Mouse (Mus musculus) liver, embryonic 13.5 days (tissue): Measurements from ENCODE around the gene Arpc3. TPM values are rescaled to one million over a fixed set of nuclear protein-coding genes. Genes with fewer than 3 reads are reported as not detected.

Experiments used
- ATAC-seq: fragments of 200-750 bp; cut with Nextera tagmentation; 2 replicates; pipeline ENCODE4 v1.8.0; 2017; ENCODE audit warnings: low read depth, mild to moderate bottlenecking, moderate number of reproducible peaks, moderate library complexity
- DNase-seq: peaks from one replicate; pipeline ENCODE4 v3.0.0; 2022
- H3K27ac ChIP-seq: fragments of 300-500 bp; sonication (generic); 2 replicates; pipeline ENCODE4 v1.5.1; 2015; ENCODE audit warnings: moderate library complexity, mild to moderate bottlenecking, inconsistent platforms
- H3K27me3 ChIP-seq: fragments of 300-500 bp; sonication (generic); 2 replicates; pipeline ENCODE4 v1.6.1; 2015; ENCODE audit warnings: mild to moderate bottlenecking, inconsistent platforms
- H3K36me3 ChIP-seq: fragments of 300-500 bp; sonication (generic); 2 replicates; pipeline ENCODE4 v1.6.1; 2015; ENCODE audit warnings: mild to moderate bottlenecking, inconsistent platforms
- H3K4me1 ChIP-seq: fragments of 300-500 bp; sonication (generic); replicated peaks from 2 replicates; pipeline ENCODE4 v1.6.1; 2015; ENCODE audit warnings: inconsistent platforms
- H3K4me2 ChIP-seq: fragments of 300-500 bp; sonication (generic); 2 replicates; pipeline ENCODE4 v1.6.1; 2015; ENCODE audit warnings: inconsistent platforms, mild to moderate bottlenecking, moderate library complexity
- H3K4me3 ChIP-seq: fragments of 300-500 bp; sonication (generic); replicated peaks from 2 replicates; pipeline ENCODE4 v1.5.1; 2015; ENCODE audit warnings: mild to moderate bottlenecking, inconsistent platforms
- H3K9ac ChIP-seq: fragments of 300-500 bp; sonication (generic); 2 replicates; pipeline ENCODE4 v1.6.1; 2015; ENCODE audit warnings: mild to moderate bottlenecking, inconsistent platforms
- H3K9me3 ChIP-seq: fragments of 300-500 bp; sonication (generic); replicated peaks from 2 replicates; pipeline ENCODE4 v1.6.1; 2016; ENCODE audit warnings: inconsistent platforms
- WGBS: fragments of 180-500 bp; shearing (Covaris S2); methylation state at CpG from one replicate; pipeline ENCODE4 v1.1.7; 2015; ENCODE audit not compliant: insufficient replicate concordance; 5-methylcytosine and 5-hydroxymethylcytosine counted together
- polyA plus RNA-seq: library from polyadenylated mRNA; unstranded; fragments of >200 nt; fragmentation: Nextera tagmentation; extraction: Ambion mirVana; gene quantifications from 2 replicates; pipeline ENCODE4 v1.2.1, GENCODE M21; 2015

Arpc3 gene
- polyA plus RNA-seq, 1 experiment from 2014 or later = 103 TPM

- DNase-seq = no peak
- Histone ChIP-seq H3K4me2 (no peak overlapping the region), H3K9ac (no peak overlapping the region), H3K36me3 (peaks cover 65% of the 10 kb centered on the region), H3K4me3 (no peak overlapping the region), H3K4me1 (peaks cover 13% of the 10 kb centered on the region), H3K9me3 (no peaks in the 10 kb centered on the region), H3K27ac (no peak overlapping the region), H3K27me3 (no peaks in the 10 kb centered on the region)
- no peak for ATAC-seq
- 77% methylated on average over 4 of the region's 4 CpGs for WGBS
These were observed 14.4 kb upstream of the Arpc3 start for GRCm38 (mm10) chr5:122377101-122377833.

DNA sequence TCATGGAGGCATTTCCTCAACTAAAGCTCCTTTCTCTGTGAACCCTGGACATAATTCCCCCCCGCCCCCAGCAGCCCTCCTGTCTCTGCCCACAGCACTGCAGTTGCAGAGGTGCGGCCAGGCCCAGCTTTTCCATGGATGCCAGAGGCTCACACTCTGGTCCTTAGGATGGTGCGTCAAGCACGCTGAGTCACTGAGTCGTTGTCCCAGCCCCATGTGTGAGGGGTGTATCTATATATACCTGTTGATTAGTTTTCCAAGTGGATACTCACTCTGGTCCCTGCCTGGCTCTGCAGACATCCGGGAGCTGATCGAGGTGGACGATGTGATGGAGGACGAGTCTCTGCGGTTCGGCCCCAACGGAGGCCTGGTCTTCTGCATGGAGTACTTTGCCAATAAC lies 13.5 kb upstream of the Arpc3 start:
- Histone ChIP-seq H3K4me3 (no peak overlapping the region), H3K9me3 (no peaks in the 10 kb centered on the region), H3K4me1 (peaks cover 10% of the 10 kb centered on the region), H3K4me2 (no peak overlapping the region), H3K36me3 (peaks cover 71% of the 10 kb centered on the region), H3K27ac (no peak overlapping the region), H3K9ac (no peak overlapping the region), H3K27me3 (no peaks in the 10 kb centered on the region)
- 89% methylated on average over 12 of the region's 12 CpGs for WGBS
- ATAC-seq (no peak), DNase-seq (no peak)

- H3K9ac ChIP-seq = no peak overlapping the region
- H3K9me3 ChIP-seq = no peaks in the 10 kb centered on the region
- H3K27ac ChIP-seq = no peak overlapping the region
- ATAC-seq = peak; percentile 76
- no peak overlapping the region for H3K4me3 ChIP-seq
- peak; percentile 57 for DNase-seq
- H3K36me3 ChIP-seq = peaks cover 63% of the 10 kb centered on the region
- H3K4me2 ChIP-seq = no peak overlapping the region
- no peaks in the 10 kb centered on the region for H3K4me1 ChIP-seq
- no peaks in the 10 kb centered on the region for H3K27me3 ChIP-seq
- 52% methylated on average over 11 of the region's 11 CpGs for WGBS
These were observed 12.1 kb upstream of the Arpc3 start for GRCm38 (mm10) chr5:122379374-122380155.

- ATAC-seq = no peak
These were observed 1.7 kb upstream of the Arpc3 start for GRCm38 (mm10) chr5:122390006-122390405.

GRCm38 (mm10) chr5:122390671-122391070 lies 1.0 kb upstream of the Arpc3 start:
- Histone ChIP-seq H3K9ac (no peak overlapping the region), H3K36me3 (peaks cover 9% of the 10 kb centered on the region), H3K4me3 (no peak overlapping the region), H3K9me3 (no peaks in the 10 kb centered on the region), H3K4me2 (no peak overlapping the region), H3K4me1 (peaks cover 21% of the 10 kb centered on the region), H3K27me3 (no peaks in the 10 kb centered on the region), H3K27ac (no peak overlapping the region)
- no peak for DNase-seq
- no peak for ATAC-seq

More at GRCm38 (mm10) chr5:122390006-122390405, 1.7 kb upstream of the Arpc3 start:
- no peaks in the 10 kb centered on the region for H3K27me3 ChIP-seq
- H3K36me3 ChIP-seq = peaks cover 8% of the 10 kb centered on the region
- WGBS = 81% methylated on average over 5 of the region's 5 CpGs
- DNase-seq = no peak
- H3K4me2 ChIP-seq = no peak overlapping the region
- peaks cover 21% of the 10 kb centered on the region for H3K4me1 ChIP-seq
- no peak overlapping the region for H3K27ac ChIP-seq
- H3K9me3 ChIP-seq = no peaks in the 10 kb centered on the region
- H3K4me3 ChIP-seq = no peak overlapping the region
- H3K9ac ChIP-seq = no peak overlapping the region

GRCm38 (mm10) chr5:122391178-122391785 lies 396 bp upstream of the Arpc3 start:
- Histone ChIP-seq H3K27me3 (no peaks in the 10 kb centered on the region), H3K4me1 (peaks cover 21% of the 10 kb centered on the region), H3K9ac (peak overlapping the region; percentile 29; the same call in 1 of the 2 replicates), H3K4me2 (peak overlapping the region; percentile 73), H3K4me3 (peak overlapping the region; percentile 91; the same call in 1 of the 2 replicates), H3K27ac (no peak overlapping the region), H3K36me3 (peaks cover 9% of the 10 kb centered on the region), H3K9me3 (no peaks in the 10 kb centered on the region)
- no peak for ATAC-seq
- 47% methylated on average over 16 of the region's 16 CpGs for WGBS
- no peak for DNase-seq

DNA sequence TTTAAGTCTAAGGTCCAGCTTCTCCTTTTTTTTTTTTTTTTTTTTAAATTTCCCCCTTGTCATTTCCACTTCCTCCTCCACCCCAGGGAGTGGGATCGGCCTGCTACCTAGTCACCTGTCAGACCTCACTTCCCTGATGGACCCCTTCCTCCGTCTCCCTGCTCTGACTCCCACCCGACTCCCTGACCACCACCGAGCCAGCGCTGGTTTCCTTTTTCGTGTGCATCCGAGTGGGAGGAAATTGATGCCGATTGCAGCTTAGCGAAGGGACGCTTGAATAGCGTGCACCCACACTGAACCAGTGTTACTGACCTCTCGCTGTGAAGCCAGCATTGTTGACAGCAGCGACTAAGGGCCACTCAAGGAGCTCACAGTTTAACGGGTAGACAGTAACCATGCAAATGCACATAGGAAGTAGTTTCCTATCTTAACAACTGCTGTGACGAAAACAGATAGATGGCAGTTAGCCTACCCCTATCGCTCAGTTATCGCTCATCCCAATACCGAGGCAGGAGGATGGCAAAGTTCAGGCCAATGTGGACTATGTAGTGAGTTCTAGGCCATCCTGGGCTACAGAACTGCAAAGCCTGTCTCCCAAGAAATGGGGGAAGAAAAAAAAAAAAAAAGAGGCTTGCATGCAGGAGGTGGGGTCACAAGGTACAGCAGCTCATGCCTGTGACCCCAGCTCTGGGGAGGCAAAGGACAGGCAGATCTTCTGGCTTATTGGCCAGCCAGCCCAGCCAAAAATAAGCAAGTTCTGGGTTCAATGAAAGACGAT lies 738 bp downstream of the Arpc3 start:
- Histone ChIP-seq H3K4me3 (peak overlapping the region; percentile 91), H3K36me3 (peaks cover 20% of the 10 kb centered on the region), H3K9me3 (no peaks in the 10 kb centered on the region), H3K4me1 (peaks cover 21% of the 10 kb centered on the region), H3K27me3 (no peaks in the 10 kb centered on the region), H3K27ac (peak overlapping the region; percentile 74), H3K9ac (peak overlapping the region; percentile 93), H3K4me2 (peak overlapping the region; percentile 73)
- ATAC-seq = peak; percentile 47
- no peak for DNase-seq
- WGBS = 6% methylated on average over 19 of the region's 19 CpGs

DNA sequence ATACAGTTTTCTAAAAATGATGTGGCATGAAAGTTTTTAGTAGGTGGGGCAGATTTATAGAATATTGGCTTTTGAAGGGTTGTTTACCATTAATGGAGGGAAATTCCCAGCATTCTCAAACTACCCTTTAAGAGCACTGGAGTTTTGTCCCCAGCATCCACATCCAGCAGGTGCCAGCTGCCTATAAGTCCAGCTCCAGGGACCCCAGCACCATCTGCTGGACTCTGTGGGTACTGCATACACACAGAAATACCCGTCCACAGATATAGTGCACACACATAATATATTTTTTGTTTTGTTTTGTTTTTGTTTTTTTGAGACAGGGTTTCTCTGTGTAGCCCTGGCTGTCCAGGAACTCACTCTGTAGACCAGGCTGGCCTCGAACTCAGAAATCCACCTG lies 2.2 kb downstream of the Arpc3 start:
- DNase-seq (peak; percentile 73), ATAC-seq (no peak)
- WGBS = 26% methylated on average over 2 of the region's 2 CpGs
- Histone ChIP-seq H3K27ac (no peak overlapping the region), H3K4me1 (peaks cover 31% of the 10 kb centered on the region), H3K4me2 (no peak overlapping the region), H3K4me3 (no peak overlapping the region), H3K27me3 (no peaks in the 10 kb centered on the region), H3K9me3 (no peaks in the 10 kb centered on the region), H3K36me3 (peaks cover 34% of the 10 kb centered on the region), H3K9ac (no peak overlapping the region)

GRCm38 (mm10) chr5:122396791-122397190 lies 5.1 kb downstream of the Arpc3 start:
- WGBS = 62% methylated on average over 10 of the region's 10 CpGs
- H3K36me3 ChIP-seq = peaks cover 59% of the 10 kb centered on the region
- peaks cover 25% of the 10 kb centered on the region for H3K4me1 ChIP-seq
- no peaks in the 10 kb centered on the region for H3K27me3 ChIP-seq
- no peak overlapping the region; the same call in 1 of the 2 replicates for H3K27ac ChIP-seq
- H3K4me3 ChIP-seq = no peak overlapping the region
- no peak for ATAC-seq
- H3K4me2 ChIP-seq = no peak overlapping the region
- no peak for DNase-seq
- no peaks in the 10 kb centered on the region for H3K9me3 ChIP-seq
- H3K9ac ChIP-seq = no peak overlapping the region

DNA sequence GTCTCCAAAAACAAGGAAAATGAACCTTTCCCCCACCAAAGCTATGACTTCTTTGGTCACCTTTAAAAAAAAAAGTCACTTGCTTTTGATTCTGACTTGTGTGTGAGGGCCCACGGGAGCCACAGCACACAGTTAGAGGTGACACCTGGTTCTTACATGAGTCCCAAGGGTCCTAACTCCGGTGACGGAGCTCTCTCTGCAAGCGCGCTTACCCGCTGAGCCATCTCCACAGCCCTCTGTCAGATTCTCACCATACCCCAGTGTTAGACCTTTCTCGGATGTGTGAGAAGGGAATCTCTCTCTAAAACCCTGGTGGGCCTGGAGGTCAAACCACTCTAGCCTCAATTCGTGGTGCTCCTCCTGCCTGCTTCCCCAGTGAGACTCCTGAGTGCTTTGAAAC lies 5.8 kb downstream of the Arpc3 start:
- DNase-seq (no peak), ATAC-seq (no peak)
- H3K36me3 ChIP-seq = peaks cover 66% of the 10 kb centered on the region
- no peaks in the 10 kb centered on the region for H3K9me3 ChIP-seq
- no peak overlapping the region for H3K27ac ChIP-seq
- H3K4me1 ChIP-seq = peaks cover 24% of the 10 kb centered on the region
- no peaks in the 10 kb centered on the region for H3K27me3 ChIP-seq
- WGBS = 84% methylated on average over 8 of the region's 8 CpGs
- no peak overlapping the region for H3K4me3 ChIP-seq
- H3K4me2 ChIP-seq = no peak overlapping the region
- H3K9ac ChIP-seq = no peak overlapping the region

- Histone ChIP-seq H3K9me3 (no peaks in the 10 kb centered on the region), H3K36me3 (peaks cover 84% of the 10 kb centered on the region), H3K4me1 (peaks cover 10% of the 10 kb centered on the region; the same call in 1 of the 2 replicates), H3K9ac (no peak overlapping the region), H3K27ac (no peak overlapping the region), H3K4me2 (no peak overlapping the region), H3K27me3 (no peaks in the 10 kb centered on the region), H3K4me3 (no peak overlapping the region)
- no peak for DNase-seq
- ATAC-seq = no peak
- WGBS = 86% methylated on average over 8 of the region's 8 CpGs
These were observed 8.2 kb downstream of the Arpc3 start for GRCm38 (mm10) chr5:122399871-122400270.
